Mouse (Mus musculus): ENCODE measurements around the gene Kctd10.
A peak's percentile ranks its signal among the peaks of the same experiment; 100 is the strongest.

The Kctd10 gene

DNA sequence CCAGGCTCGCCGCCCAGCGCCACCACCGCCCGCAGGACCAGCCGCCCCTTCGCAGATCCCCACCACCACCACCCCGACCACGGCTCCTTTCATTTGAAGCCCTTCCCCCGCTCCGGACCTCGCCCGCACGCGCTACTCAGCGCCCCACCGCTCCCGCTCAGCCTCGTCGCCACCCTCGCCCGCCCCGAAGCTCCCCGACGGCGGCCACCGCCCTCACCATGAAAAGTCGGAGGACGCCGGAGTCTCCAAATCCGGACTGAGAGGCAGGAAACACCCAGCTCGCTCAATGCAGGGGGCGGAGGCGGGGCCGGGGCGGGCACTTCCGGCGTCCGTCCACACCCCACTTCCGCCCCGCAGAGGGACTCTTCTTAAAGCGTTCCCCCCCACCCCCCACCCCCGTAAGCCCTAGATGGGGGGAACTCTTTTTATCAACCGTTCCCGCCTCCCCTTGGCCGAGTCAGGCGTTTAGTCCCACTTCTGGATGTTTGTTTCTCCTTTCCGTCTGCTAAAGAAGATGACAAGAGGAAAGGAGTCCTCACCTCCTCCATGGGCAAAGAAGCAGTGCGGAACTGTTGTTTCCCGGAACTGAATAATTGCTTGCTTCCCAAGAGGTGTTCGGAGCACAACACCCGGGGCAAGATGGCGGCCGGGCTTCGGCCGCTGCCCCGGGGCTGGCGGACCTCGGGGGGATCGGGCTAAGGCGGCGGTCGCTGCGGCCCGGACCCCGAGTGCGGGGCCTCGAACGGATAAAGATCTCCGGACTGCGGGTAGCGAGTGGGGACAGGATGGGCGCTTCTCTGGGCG lies at the start of gene Kctd10, which contains the start of gene Ube3b:
Gene Kctd10 (minus strand): TSS at position 300 of the 804 bp plus-strand sequence.
Gene Ube3b (plus strand): TSS at position 399 of the 804 bp plus-strand sequence.
- DNase-seq, result peak; percentile 92 to 95

DNA sequence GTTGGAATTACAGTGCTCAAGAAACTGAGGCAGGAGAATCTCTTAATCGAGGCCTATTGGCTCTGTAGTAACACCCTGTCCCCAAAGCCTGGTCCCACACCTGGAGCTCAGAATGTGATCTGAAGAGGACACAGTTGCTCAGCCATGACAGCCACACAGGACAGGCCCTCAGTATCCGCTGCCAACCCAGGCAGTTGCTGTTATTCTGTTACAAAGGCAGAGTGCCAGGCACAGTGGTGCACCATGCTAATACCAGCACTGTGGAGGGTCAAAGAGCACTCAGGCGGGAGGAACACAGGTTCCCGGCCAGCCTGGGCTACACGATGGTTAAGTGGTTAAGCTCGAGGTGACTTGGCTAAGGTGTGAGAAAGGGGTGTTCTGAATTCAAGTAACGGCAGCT lies 49.5 kb upstream of the Kctd10 start:
- DNase-seq, result peak; percentile 75 to 83

DNA sequence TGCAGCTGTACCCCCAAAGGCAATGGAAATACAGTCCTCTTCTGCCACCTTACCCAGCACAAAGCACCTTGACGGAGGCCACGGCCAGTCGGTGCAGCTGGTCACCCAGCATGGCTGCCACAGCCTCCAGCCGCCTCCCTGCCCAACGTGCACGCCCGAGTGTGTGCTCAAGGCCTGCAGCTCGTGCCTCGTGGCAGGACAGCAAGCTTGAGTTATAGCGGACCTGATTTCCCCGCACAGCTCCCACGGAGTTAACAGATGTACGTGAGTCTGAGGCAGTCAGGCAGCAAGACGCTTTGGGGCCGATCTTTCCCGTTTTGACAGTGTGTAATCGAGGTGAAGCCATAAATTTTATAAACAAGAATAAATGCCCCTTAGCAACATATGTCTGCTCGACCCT lies 48.3 kb upstream of the Kctd10 start:
- peak; percentile 65 to 75 for DNase-seq

DNA sequence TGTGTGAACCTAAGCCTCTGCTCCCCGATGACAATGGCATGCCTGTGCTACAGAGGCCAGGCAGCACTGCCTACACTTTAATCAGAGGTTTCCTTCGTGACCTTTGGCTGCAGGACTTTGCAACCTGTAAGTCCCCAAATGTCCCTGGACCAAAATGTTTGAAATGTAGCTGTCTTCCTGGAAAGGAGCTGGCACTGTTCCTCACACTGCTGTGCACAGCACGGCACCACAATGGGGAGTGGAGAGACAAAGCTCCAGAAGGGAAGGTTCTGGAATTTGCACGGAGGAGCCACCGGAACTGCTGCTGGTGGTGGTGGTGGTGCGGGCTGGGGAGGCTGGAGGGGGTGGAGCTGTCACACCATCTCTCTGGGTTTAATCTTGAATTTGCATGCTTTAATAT lies 46.4 kb upstream of the Kctd10 start:
- DNase-seq, result peak; percentile 37 to 38

DNA sequence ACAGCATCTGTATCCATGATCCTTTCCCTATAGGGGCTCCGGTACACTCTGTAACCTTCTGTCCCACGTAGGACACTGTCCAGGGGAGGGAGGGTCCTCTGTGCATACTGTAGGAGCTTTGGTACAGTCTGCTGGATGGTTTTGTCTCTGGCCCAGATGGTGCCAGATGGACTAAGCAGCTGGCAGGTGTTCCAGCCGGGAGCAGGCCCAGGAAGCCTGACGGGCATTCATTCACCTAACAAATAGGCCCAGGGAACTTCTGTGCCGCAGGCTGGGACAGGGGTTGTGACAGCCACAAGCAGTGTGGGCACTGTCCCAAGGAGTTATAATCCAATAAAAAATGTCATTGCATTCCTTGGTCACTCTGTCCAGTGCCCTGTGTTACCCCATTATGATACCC lies 43.7 kb upstream of the Kctd10 start:
- DNase-seq, result peak; percentile 54 to 65

DNA sequence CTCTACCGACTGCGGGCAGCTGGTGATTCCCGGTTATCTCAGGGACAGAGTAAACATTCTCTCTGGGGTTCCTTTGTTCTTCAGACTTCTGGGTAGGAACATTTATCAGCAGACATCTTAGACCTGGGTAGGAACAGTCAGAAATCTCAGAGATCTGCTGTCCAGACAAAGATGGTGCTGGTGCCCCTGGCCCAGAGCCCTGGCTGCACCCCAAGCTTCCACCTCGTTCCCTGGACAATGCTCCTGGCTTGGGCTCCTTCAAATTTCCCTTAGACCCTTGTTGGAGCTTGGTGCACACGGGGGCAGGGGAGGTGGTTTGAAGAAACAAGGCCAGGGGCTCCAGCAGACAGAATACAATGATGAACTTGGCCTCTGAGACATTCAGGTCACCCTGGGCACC lies 42.3 kb upstream of the Kctd10 start:
- DNase-seq, result peak; percentile 55 to 58

DNA sequence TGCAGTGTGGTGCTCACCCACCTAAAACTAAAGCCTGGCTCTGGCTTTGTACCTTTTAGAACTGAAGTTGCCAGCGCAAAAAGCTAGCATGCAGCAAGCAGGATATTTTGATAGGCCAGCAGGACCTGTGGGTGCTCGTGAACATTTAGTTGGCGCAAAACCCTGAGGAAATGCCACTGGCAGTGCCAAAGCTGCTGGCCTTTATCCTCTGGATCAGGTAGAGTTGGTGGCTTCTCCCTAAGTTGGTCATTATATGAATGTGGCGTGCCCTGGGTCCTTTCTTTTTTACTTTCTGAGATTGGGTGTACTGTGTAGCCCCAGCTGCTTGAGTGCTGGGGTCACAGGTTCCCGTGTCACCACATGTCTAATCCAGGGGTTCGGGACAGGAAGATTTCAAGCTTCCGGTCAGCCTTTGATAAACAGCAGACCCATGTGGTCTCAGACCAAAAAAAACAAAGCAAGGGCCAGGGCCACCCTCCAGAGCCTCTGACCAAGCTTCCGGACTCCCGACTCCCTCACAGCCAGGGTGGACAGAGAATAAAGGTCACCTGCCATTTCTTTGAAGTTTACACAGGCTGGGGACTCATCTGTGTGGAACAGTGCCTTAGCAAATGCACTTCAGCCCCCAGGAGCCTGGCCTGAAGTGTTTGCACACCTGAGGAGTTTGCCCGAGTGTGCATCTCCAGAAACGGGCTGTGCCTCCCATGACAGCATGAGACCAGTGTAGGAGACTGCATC lies 41.4 kb upstream of the Kctd10 start:
- no peak for DNase-seq

DNA sequence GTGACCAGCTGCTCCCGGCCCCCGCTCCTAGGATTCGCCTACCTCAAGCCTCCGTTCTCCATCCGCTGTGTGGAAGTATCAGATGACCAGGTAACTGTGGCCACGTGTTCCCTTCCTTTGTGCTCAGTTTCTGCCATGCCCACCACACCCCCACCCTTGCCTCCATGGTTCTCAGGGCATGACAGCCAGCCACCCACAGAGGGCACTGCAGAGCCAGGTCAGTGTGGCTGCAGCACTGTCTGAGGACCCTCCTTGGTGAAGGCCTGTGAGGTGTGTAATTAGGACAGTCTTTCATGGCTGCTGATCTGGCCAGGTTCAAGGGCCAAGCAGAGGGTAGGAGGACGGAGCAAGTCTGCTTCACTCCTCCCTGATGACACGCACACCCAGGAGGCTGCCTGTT lies 38.2 kb upstream of the Kctd10 start:
- DNase-seq, result peak; percentile 68 to 70

DNA sequence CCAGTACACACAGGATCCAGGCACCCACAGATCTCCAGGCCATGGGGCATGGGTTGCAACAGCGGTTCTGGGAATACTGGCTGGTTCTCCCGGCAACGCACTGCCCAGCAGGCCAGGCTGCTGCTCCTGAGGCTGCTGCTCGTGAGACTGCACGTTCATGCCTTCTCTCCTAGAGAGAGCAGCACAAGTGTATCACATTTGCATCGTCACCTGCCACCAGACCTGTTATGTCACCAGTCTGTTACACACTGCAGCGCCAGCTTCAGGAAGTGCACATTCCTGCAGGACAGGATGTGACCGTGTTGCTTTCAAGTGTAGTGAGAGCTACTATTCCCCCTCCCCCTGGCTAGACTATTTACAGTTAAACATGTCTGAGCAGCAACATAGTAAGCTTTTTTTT lies 36.5 kb upstream of the Kctd10 start:
- DNase-seq, result no peak

DNA sequence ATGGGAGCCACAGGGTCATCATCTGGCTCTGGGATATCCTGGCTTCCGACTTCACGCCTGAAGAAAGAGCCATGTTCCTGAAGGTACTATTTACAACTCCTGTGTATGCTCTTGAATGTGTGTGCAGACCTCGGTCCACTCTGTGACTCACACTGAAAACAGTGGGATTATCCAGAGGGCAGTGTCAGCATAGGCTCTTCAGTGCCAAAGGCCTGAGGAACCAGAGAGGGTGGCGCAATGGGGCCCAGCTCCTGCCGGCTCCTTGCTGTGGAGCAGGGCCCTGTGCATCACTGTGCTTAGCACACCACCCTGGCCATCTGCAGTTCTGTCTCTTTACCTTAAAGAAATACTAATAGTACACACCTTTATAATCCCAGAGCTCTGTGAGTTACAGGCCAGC lies 35.3 kb upstream of the Kctd10 start:
- DNase-seq, result no peak

DNA sequence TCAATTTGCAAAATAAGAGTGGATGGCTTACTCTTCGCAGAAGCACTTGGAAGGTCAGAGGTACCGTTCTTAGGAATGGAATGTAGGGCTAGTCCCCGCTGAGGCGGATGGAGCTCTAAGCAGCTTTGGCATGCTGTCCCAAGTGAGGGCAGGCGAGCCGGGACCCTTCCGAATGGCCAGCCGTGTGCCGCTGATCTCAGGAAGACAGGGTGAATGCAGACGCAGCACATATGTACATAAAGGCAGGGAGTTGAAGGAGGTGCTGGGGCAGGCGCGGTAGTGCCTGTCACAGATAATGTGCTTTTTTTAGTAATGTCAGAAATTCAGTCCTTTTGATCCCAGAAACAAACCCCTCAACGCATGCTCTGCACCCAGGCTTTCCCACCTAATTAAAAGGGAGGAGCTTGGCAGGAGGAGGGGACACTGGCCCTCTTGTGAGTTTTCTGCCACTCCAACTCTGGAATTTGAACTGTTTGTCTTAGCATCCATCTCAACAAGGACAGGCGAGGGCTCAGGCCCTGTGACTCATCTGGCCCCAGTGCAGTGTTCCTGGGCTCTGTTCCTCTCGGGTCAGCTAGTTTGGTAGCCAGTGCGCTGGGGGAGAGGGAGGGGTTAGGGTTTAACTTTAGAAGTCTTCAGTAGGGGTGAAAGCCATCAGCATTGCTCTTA lies 32.9 kb upstream of the Kctd10 start:
- no peak for DNase-seq

DNA sequence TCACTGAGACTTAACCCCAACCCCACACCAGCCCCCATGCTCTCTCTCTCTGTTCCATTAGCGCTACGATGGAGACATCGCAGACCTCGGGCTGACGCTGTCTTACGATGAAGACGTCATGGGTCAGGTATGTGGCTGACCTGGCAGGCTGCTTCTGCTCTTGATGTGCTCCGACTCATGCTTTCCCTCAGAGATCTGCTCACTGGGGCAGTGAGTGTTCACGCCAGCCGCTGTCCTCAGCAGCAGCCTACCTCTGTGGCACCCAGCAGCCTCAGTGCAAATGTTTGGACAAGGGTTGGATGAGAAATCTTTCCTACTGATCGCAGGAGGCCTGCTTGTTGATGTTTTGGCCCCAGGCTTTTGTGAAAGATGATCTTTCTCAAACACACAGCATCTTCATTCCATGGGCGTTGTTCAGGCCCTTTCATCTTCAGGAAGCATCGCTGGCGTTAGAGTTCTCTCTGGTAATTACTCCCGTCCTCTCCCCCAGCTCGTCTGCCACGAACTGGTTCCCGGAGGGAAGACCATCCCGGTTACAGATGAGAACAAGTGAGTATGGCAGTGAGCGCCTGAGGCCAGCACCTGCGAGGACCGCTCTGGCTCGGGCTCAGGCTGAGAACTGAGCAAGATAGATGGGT lies 32.2 kb upstream of the Kctd10 start:
- DNase-seq, result no peak

DNA sequence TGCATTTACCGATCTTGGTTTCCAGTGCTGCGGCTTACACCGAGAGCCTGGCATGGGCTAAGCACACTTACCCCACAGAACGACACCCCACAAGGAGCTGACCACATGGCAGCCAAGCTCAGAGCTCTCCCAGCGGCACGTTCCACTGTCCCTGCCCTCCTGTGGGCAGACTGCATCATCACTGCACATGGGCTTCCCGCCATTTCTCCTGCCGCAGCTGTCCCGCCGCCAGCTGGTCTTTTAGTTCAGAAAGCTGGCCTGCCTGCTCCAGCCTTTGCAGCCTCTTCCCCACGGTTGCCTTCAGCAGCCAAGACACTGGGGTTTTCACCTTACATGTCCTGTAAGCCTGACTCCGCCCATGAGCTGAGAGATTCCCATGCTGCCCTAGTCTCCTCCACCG lies 30.1 kb upstream of the Kctd10 start:
- DNase-seq, result peak; percentile 53 to 55

DNA sequence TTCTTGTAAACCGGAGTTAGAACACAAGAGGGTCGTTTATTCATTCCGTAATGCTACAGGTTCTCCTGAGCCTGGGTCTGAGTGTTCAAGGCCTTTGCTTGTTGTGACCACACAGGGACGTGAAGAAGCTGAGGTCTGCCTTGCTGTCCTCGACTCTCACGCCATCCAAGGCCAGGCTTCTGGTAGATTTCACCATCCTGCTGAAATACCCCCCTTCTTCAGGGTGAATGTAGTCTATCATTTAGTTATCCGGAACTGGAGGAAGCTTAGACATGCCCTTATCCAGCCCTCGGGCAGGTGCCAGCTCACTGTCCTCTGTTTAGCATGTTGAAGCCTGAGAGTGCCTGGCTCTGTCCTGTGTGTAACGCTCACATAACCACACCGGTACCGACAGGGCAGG lies 28.5 kb upstream of the Kctd10 start:
- no peak for DNase-seq

DNA sequence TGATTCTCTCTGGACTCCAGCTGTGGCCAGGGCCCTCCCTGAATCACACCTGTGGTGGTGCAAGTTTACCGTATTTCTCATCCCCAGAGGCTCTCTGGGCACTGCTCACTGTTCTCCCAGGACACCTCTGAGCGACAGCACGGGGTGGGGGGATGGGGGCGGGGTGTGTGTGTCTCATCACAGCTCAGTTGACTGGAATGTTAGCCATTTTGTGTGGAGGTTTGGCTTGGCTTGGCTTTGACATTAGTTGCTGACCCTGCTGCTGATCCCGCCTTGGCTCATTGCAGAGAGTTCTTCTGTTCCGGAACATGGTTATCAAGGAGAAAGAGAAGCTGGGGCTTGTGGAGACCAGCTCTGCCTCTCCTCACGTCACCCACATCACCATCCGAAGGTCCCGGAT lies 27.5 kb upstream of the Kctd10 start:
- DNase-seq, result no peak

DNA sequence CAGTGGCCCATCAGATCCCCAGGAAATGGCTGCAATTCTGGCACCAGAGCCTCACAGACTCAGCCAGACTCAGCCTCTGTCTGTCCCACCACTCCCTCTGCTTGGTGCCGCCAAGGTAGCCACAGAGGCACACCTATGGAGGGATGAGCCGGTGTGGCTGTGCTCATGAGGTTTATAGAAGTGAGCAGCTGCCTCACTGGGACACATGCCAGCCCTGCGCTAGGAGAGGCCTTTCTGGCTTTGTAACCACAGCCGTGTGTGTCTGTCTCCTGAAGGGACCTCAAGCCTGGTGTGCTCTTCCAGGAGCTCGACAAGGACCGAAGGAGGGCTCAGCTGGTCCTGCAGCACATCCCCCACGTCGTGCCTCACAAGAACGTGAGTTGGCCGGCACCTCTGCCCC lies 27.0 kb upstream of the Kctd10 start:
- DNase-seq, result peak; percentile 66 to 70

DNA sequence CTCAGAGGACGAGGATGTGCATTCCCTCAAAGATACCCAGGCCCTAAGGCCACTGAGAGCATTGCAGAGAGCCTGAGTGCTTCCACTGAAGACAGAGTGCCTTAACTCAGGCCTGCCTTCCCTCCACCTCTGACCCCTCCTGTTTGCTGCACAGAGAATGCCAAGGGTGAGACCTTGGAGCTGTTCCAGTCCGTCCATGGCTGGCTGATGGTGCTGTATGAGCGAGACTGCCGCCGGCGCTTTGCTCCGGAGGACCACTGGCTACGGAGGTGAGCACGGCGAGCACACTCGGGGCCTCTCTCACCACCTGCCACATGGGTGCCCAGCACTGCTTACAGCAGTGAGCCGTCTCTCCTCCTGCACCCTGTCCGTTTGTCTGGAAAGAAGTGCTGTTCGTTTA lies 26.3 kb upstream of the Kctd10 start:
- peak in 1 of 2 experiments; percentile 27 for DNase-seq

DNA sequence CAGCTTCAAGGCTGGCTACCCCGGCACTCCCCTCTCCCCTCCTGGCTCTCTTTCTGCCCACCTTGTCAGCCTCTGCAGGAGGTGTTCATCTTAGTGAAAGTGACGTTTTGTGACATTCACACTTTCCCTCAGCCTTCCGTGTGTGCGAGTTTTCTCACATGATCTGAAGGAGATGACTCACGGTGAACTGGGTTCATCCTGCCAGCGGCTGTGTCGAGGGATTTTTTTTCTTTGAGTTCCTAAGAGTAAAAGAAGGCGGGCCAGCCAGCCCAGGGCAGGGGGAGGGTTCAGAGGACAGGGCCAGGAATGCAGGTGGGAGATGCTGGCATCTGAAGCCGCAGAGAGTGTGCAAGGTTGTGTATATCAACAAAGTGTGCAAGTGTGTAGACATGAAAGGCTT lies 12.9 kb upstream of the Kctd10 start:
- DNase-seq, result no peak

DNA sequence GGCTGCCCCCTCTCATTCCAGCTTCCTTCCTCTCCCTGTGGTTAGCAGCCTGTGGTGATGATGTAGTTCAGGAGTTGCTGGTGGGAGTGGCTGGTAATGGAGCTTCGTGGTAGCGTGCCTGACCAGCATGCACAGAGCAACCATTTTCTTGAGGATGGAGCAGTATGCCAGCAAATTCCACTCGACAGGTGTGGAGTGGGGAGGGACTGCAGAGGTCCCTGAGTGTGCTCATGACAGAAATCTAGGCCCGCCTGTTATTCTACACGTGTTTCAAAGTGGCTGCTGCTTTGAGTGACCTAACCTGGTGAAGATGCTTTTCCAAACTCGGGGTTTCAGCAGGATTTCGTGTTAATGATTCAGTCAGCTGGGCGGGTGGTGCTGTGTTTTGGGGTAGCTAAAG lies 4.1 kb upstream of the Kctd10 start:
- no peak for DNase-seq

DNA sequence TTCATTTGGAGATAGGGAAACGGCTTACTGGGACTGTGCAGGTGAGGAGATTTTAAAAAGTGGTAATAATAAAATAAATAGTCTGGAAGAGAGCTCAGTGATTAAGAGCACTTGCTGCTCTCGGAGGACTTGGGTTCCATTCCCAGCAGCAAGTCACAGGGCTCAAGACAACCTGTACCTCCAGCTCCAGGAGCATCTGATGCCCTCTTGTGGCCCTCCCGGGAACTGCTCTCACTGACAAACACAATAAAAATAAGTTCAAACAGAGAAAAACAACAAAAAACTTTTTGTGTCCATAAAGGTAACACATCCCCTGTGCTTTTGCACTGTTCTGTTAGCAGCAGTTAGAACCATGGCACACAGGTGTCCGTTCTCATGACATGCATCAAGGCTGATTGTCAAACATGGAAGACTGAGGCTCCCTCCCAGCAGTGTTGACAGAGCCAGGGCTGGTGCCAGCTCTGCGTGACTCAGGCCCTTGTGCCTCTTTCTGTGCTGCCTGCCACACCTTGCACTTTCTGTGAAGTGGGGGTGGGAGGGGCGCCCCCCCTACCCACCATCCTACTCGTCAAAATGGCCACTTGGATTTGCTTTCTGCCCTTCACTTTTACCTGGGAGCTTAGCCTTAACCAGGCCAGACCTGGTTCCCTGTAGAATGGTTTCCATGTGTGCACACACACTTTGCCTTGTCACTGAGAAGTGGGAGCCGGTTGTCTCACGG lies 3.0 kb upstream of the Kctd10 start:
- DNase-seq, result peak; percentile 63 to 74

DNA sequence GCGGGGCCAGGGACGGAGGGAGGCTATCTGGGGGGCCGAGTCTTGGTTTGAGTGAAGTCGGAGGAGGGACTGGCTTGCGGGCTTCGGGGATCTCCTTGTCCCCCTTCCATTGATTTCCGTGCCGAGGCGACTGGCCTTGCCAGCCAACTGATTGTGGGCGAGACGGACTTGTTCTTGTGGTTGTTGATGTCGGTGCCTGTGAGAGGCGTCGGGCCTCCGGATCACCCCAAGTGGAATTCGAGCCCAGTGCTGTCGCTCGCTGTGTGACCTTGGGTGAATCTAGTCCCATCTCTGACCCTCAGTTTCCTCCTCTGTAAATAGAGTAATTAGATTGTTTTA lies 674 bp upstream of the Kctd10 start:
- DNase-seq, result no peak

DNA sequence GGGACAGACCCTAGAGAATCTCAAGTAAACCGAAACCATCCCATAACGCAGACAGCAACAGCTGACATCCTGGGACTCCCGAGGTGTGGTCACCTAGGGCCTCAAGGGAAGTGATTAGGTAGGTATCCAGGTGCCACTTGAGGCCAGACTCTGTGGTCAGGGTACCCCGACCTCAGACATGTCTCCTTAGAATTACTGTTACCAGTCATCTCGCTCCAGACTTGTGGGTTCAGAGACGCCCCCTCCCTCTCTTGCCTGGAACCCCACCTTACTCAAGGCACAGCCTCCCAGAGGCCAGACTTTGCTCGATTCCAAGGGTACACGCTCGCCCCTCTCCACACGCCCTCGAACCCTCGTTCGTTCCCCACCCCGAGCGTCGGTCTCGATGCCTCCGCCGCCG lies 545 bp downstream of the Kctd10 start:
- no peak for DNase-seq

DNA sequence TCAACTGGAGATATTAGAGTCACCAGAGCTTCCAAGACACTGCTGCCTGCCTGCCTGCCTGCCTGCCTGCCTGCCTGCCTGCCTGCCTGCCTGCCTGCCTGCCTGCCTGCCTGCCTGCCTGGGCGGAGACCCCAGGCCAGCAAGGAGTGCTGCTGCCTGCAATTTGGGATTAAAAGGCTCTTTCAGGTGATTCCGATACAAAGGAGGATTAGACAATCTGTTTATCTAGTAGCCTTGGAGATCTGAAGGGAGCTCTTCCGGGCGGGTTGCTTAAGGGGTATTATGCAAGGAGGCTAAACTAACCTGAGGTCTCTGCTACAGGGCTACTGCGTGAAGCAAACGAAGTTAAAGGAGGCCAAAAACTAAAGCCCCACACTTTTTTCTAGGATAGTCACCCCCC lies 1.4 kb downstream of the Kctd10 start:
- DNase-seq, result no peak
